Mouse (Mus musculus) cerebellum, adult 2 months (tissue): ENCODE results near the gene Pax5.

Experiments used
- CTCF ChIP-seq: fragments of 200-500 bp; IDR thresholded peaks from 2 replicates; pipeline ENCODE4 v1.5.1; 2011; ENCODE audit warnings: low read depth, mild to moderate bottlenecking, control low read depth, low read length, moderate library complexity, borderline replicate concordance; ENCODE audit not compliant: insufficient read depth
- POLR2A ChIP-seq: fragments of 200-500 bp; IDR thresholded peaks from 2 replicates; pipeline ENCODE4 v1.6.1; 2011; ENCODE audit warnings: low read length, control low read depth, borderline replicate concordance; ENCODE audit not compliant: insufficient read depth

DNA sequence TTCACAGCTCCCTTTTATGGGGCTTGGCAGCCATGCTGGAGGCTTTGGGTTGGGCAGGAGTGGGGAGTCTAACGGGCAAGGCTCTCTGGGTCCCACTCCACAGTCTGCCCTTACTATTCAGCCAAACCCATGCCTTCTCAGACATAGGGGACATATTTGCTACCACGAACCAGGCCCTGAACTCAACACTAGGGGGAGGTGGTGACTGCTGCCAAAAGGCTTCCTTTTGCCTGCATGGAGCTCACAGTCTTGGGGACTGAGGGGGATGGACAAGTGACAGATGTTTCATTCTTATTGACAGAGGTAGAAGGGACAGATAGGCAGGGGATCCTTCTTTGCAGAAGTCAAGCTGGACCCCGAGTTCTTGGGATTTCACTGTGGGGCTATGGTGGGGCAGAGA, 42.1 kb downstream of the Pax5 start:
- no peak for TF ChIP-seq CTCF
- no peak for TF ChIP-seq POLR2A
